Mouse (Mus musculus) heart, embryonic 12.5 days (tissue): ENCODE results near the gene Uqcrfs1. TPM values are rescaled to one million over a fixed set of nuclear protein-coding genes. Genes with fewer than 3 reads are reported as not detected.

Source experiments
- ATAC-seq: fragments of 200-750 bp; cut with Nextera tagmentation; 2 replicates; pipeline ENCODE4 v1.8.0; 2017; ENCODE audit warnings: moderate TSS enrichment, moderate library complexity; ENCODE audit not compliant: insufficient number of reproducible peaks, low FRiP score
- H3K27ac ChIP-seq: fragments of 300-500 bp; sonication (generic); 2 replicates; pipeline ENCODE4 v1.5.1; 2016; ENCODE audit warnings: mild to moderate bottlenecking, moderate library complexity; ENCODE audit not compliant: poor library complexity, severe bottlenecking
- H3K27me3 ChIP-seq: fragments of 300-500 bp; sonication (generic); replicated peaks from 2 replicates; pipeline ENCODE4 v1.6.1; 2016; ENCODE audit warnings: mild to moderate bottlenecking, moderate library complexity
- H3K36me3 ChIP-seq: fragments of 300-500 bp; sonication (generic); 2 replicates; pipeline ENCODE4 v1.6.1; 2016; ENCODE audit warnings: mild to moderate bottlenecking, moderate library complexity
- H3K4me1 ChIP-seq: fragments of 300-500 bp; sonication (generic); replicated peaks from 2 replicates; pipeline ENCODE4 v1.6.1; 2016; ENCODE audit warnings: mild to moderate bottlenecking
- H3K4me2 ChIP-seq: fragments of 300-500 bp; sonication (generic); 2 replicates; pipeline ENCODE4 v1.6.1; 2016; ENCODE audit warnings: mild to moderate bottlenecking, moderate library complexity
- H3K4me3 ChIP-seq: fragments of 300-500 bp; sonication (generic); 2 replicates; pipeline ENCODE4 v1.5.1; 2016; ENCODE audit warnings: mild to moderate bottlenecking
- H3K9ac ChIP-seq: fragments of 300-500 bp; sonication (generic); 2 replicates; pipeline ENCODE4 v1.6.1; 2016; ENCODE audit warnings: mild to moderate bottlenecking, moderate library complexity
- H3K9me3 ChIP-seq: fragments of 300-500 bp; sonication (generic); replicated peaks from 2 replicates; pipeline ENCODE4 v1.6.1; 2016; ENCODE audit warnings: mild to moderate bottlenecking, moderate library complexity
- WGBS: fragments of 180-500 bp; shearing (Covaris S2); methylation state at CpG from one replicate; pipeline ENCODE4 v1.1.7; 2016; 5-methylcytosine and 5-hydroxymethylcytosine counted together
- polyA plus RNA-seq: library from polyadenylated mRNA; unstranded; fragments of >200 nt; fragmentation: Nextera tagmentation; extraction: Ambion mirVana; gene quantifications from 2 replicates; pipeline ENCODE4 v1.2.1, GENCODE M21; 2016

Gene Uqcrfs1
- polyA plus RNA-seq, 1 experiment from 2014 or later, result 526 TPM

DNA sequence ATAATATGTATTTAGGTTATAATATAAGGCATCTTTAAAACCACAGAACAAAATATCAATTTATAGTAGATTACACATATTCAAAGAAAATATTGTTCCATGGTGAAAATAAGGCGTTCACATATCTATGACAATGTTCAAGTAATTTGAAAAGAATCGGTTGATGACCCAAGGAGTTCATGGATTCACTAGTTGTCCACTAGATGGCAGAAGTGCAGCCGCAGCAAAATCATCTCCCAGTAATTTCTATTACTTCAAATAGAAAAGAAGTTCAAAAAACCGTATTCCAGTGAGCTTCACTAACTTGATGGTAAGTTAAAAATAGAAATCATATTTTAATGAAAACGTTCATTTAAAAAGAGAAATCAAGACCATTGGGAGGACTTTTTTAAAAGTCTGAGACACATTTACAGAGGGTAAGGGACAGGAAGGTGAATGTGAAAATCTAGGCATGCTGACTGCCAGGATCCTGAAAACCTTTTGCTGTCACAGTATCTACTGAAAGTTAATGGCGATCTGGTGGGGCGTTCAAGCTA is 43.2 kb downstream of the Uqcrfs1 start:
- Histone ChIP-seq H3K4me2 (peak overlapping the region; percentile 46; the same call in 1 of the 2 replicates), H3K27me3 (no peaks in the 10 kb centered on the region)
- ATAC-seq, result no peak

More for the DNA sequence above, 43.2 kb downstream of the Uqcrfs1 start:
- peaks cover 3% of the 10 kb centered on the region; the same call in 1 of the 2 replicates for H3K4me1 ChIP-seq
- H3K9ac ChIP-seq, result no peak overlapping the region; the same call in 1 of the 2 replicates
- no peak overlapping the region for H3K4me3 ChIP-seq
- no peaks in the 10 kb centered on the region for H3K36me3 ChIP-seq
- WGBS, result 22% methylated on average over 7 of the region's 7 CpGs
- no peak overlapping the region for H3K27ac ChIP-seq
- H3K9me3 ChIP-seq, result no peaks in the 10 kb centered on the region

Other genes with a start within 250 kb of the Uqcrfs1 start
- 8.2 and 8.4 TPM in 2 replicates for gene Agtr1a, start 208.9 kb downstream of the Uqcrfs1 start, polyA plus RNA-seq
- 18.8 and 18.9 TPM in 2 replicates for gene Dusp22, start 114.6 kb upstream of the Uqcrfs1 start, polyA plus RNA-seq
- 0.09 TPM in 1 of 2 replicates, not detected in the other for gene Irf4, start 203.9 kb upstream of the Uqcrfs1 start, polyA plus RNA-seq